Mouse (Mus musculus) kidney, postnatal 0 days (tissue): ENCODE measurements around the gene Cers6. TPM values are rescaled to one million over a fixed set of nuclear protein-coding genes. Genes with fewer than 3 reads are reported as not detected.

Experiments used
- ATAC-seq: fragments of 200-750 bp; cut with Nextera tagmentation; replicated peaks from 2 replicates; pipeline ENCODE4 v1.8.0; 2017; ENCODE audit warnings: low read depth, moderate number of reproducible peaks, moderate TSS enrichment, moderate library complexity; ENCODE audit not compliant: low FRiP score
- DNase-seq: peaks from one replicate; pipeline ENCODE4 v3.0.0-alpha.2; 2016; ENCODE audit warnings: low spot score
- H3K27ac ChIP-seq: fragments of 300-500 bp; sonication (generic); 2 replicates; pipeline ENCODE4 v1.5.1; 2014; ENCODE audit warnings: mild to moderate bottlenecking
- H3K27me3 ChIP-seq: fragments of 300-500 bp; sonication (generic); 2 replicates; pipeline ENCODE4 v1.6.1; 2014; ENCODE audit warnings: low read length, mixed read lengths; ENCODE audit not compliant: insufficient read depth
- H3K36me3 ChIP-seq: fragments of 300-500 bp; sonication (generic); 2 replicates; pipeline ENCODE4 v1.6.1; 2014; ENCODE audit warnings: low read length, mixed read lengths; ENCODE audit not compliant: insufficient read depth
- H3K4me1 ChIP-seq: fragments of 300-500 bp; sonication (generic); replicated peaks from 2 replicates; pipeline ENCODE4 v1.6.1; 2014; ENCODE audit warnings: antibody characterized with exemption, low read length, mixed read lengths; ENCODE audit not compliant: insufficient read depth
- H3K4me2 ChIP-seq: fragments of 300-500 bp; sonication (generic); 2 replicates; pipeline ENCODE4 v1.6.1; 2014; ENCODE audit warnings: mild to moderate bottlenecking, low read length, moderate library complexity, mixed read lengths
- H3K4me3 ChIP-seq: fragments of 300-500 bp; sonication (generic); replicated peaks from 2 replicates; pipeline ENCODE4 v1.5.1; 2014; ENCODE audit warnings: low read depth, low read length
- H3K9ac ChIP-seq: fragments of 300-500 bp; sonication (generic); 2 replicates; pipeline ENCODE4 v1.6.1; 2014; ENCODE audit warnings: low read depth, low read length
- H3K9me3 ChIP-seq: fragments of 300-500 bp; sonication (generic); replicated peaks from 2 replicates; pipeline ENCODE4 v1.6.1; 2016; ENCODE audit warnings: low read length, inconsistent platforms, mixed read lengths
- CTCF ChIP-seq: IDR thresholded peaks from 2 replicates; pipeline ENCODE4 v1.5.1; 2016; ENCODE audit warnings: antibody characterized with exemption, low read depth, mild to moderate bottlenecking, moderate library complexity
- WGBS: fragments of 180-500 bp; shearing (Covaris S2); extraction: QIAGEN DNeasy Blood & Tissue Kit; methylation state at CpG from one replicate; pipeline ENCODE4 v1.1.7; 2014; 5-methylcytosine and 5-hydroxymethylcytosine counted together
- polyA plus RNA-seq: library from polyadenylated mRNA; unstranded; fragments of >200 nt; fragmentation: Nextera tagmentation; extraction: Ambion mirVana; gene quantifications from 2 replicates; pipeline ENCODE4 v1.2.1, GENCODE M21; 2015

Cers6 gene
- polyA plus RNA-seq, 1 experiment from 2014 or later = 18.3 TPM

- Histone ChIP-seq H3K9me3 (no peaks in the 10 kb centered on the region), H3K36me3 (no peaks in the 10 kb centered on the region), H3K27ac (no peak overlapping the region), H3K4me2 (no peak overlapping the region), H3K27me3 (no peaks in the 10 kb centered on the region), H3K9ac (no peak overlapping the region), H3K4me3 (no peak overlapping the region), H3K4me1 (0 out of 2 replicates have a peak, but pooled peaks cover 3% of the 10 kb centered on the region)
- DNase-seq (peak; percentile 78), ATAC-seq (0 out of 2 replicates have a peak, but pooled peaks have one; percentile 38)
- 34% methylated on average over 4 of the region's 4 CpGs for WGBS
- no peak for TF ChIP-seq CTCF
Observed at GRCm38 (mm10) chr2:69053210-69053858, 192.1 kb downstream of the Cers6 start.

GRCm38 (mm10) chr2:69054279-69054678, 193.0 kb downstream of the Cers6 start:
- ATAC-seq (peak; percentile 81), DNase-seq (peak; percentile 86)
- Histone ChIP-seq H3K9me3 (no peaks in the 10 kb centered on the region), H3K4me2 (no peak overlapping the region), H3K36me3 (no peaks in the 10 kb centered on the region), H3K4me3 (no peak overlapping the region), H3K4me1 (0 out of 2 replicates have a peak, but pooled peaks cover 3% of the 10 kb centered on the region), H3K9ac (no peak overlapping the region), H3K27me3 (no peaks in the 10 kb centered on the region), H3K27ac (no peak overlapping the region)
- 50% methylated on average over 4 of the region's 4 CpGs for WGBS
- no peak for TF ChIP-seq CTCF

DNA sequence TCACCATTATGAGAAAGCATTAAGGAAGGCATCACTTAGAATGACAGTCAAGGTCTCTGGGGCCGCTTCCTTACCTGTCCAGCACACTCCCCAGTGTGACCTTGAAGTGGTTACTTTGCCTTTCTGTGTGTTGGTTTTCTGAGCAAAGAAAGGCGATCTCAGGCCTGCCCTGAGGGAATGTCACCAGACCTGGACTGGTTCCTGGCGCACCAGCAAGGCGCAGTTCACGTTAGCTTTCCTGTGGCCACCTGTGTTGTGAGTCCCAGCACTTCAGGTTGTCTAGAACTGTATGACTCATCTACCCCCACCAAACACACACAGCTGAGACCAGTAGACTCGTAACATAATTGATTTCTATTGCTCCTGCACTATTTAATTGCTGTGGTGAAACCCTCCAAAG, 193.9 kb downstream of the Cers6 start:
- Histone ChIP-seq H3K27ac (no peak overlapping the region), H3K27me3 (no peaks in the 10 kb centered on the region), H3K9me3 (no peaks in the 10 kb centered on the region), H3K4me2 (no peak overlapping the region), H3K36me3 (no peaks in the 10 kb centered on the region), H3K4me3 (no peak overlapping the region), H3K4me1 (0 out of 2 replicates have a peak, but pooled peaks cover 3% of the 10 kb centered on the region), H3K9ac (no peak overlapping the region)
- no peak for TF ChIP-seq CTCF
- DNase-seq (no peak), ATAC-seq (no peak)
- 87% methylated on average over 6 of the region's 6 CpGs for WGBS

GRCm38 (mm10) chr2:69061313-69061712, 200.1 kb downstream of the Cers6 start:
- ATAC-seq (no peak), DNase-seq (no peak)
- Histone ChIP-seq H3K9me3 (no peaks in the 10 kb centered on the region), H3K9ac (no peak overlapping the region), H3K4me1 (no peaks in the 10 kb centered on the region), H3K27me3 (no peaks in the 10 kb centered on the region), H3K36me3 (no peaks in the 10 kb centered on the region), H3K4me3 (no peak overlapping the region), H3K27ac (no peak overlapping the region), H3K4me2 (no peak overlapping the region)
- peak; percentile 63 for TF ChIP-seq CTCF

- DNase-seq (no peak), ATAC-seq (no peak)
- no peak overlapping the region for H3K4me2 ChIP-seq
- no peaks in the 10 kb centered on the region for H3K4me1 ChIP-seq
- H3K9me3 ChIP-seq = no peaks in the 10 kb centered on the region
- no peak overlapping the region for H3K27ac ChIP-seq
- no peak overlapping the region for H3K9ac ChIP-seq
- WGBS = 78% methylated on average over 5 of the region's 5 CpGs
- no peak overlapping the region for H3K4me3 ChIP-seq
- TF ChIP-seq CTCF = no peak
- H3K36me3 ChIP-seq = no peaks in the 10 kb centered on the region
- no peaks in the 10 kb centered on the region for H3K27me3 ChIP-seq
Observed at GRCm38 (mm10) chr2:69061910-69062689, 200.9 kb downstream of the Cers6 start.

DNA sequence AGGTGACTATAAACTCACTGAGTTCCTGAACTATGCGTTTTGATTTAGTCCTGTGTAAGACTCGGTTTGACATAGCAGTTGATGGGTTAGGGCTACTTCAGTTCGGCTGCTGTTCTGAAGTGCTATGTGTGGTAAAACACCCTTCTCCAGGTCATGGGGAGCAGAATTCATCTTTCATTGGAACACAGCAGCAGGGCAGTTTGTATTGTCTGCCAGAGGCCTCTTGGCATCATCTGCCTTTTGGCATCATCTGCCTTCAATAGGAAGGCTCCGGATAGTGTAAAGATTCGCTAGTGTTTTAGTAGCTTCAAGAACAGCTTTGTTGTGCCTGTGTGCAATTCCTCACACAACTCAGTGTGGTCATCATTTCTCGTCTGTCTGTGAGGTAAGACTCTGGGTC, 203.5 kb downstream of the Cers6 start:
- DNase-seq = no peak
- 91% methylated on average over 6 of the region's 6 CpGs for WGBS
- H3K4me1 ChIP-seq = no peaks in the 10 kb centered on the region
- no peak overlapping the region for H3K4me2 ChIP-seq
- no peak overlapping the region for H3K9ac ChIP-seq
- H3K9me3 ChIP-seq = no peaks in the 10 kb centered on the region
- H3K36me3 ChIP-seq = no peaks in the 10 kb centered on the region
- no peak for ATAC-seq
- no peak for TF ChIP-seq CTCF
- H3K4me3 ChIP-seq = no peak overlapping the region
- H3K27me3 ChIP-seq = no peaks in the 10 kb centered on the region
- H3K27ac ChIP-seq = no peak overlapping the region
